Mouse (Mus musculus) liver, adult 2 months (tissue): ENCODE measurements at regions not wholly inside any gene's neighbourhood (a gene's known extent, or its start where the extent isn't known, plus 50 kb on each side); places are given as distances from the start of the nearest gene placed in this dataset.

Experiments used
- CTCF ChIP-seq: fragments of 200-500 bp; IDR thresholded peaks from 2 replicates; pipeline ENCODE4 v1.5.1; 2011; ENCODE audit warnings: low read depth, low read length, control low read depth
- POLR2A ChIP-seq: fragments of 200-500 bp; IDR thresholded peaks from 2 replicates; pipeline ENCODE4 v1.6.1; 2011; ENCODE audit warnings: low read length, control low read depth; ENCODE audit not compliant: insufficient read depth; ENCODE audit errors: extremely low read depth

DNA sequence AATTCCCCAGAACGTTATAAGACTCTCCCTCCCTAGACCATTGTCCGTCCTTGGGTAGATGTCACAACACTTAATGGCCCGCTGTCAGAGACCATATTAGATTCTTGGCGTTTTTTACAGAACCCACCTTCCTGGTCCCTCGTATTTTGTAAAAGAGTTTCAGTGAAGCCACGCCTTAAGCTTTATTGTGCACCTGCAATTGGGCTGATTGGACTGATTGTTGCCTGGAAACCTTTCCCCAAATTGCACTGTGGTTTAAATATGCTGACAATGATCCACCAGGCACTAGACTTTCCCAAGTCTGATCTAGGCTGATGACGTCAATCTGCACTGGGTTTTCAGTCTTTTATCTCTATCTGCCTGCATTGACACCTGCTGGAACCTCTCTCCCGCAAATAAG is 75.6 kb upstream of the Zdhhc17 start:
- TF ChIP-seq CTCF = no peak
- no peak for TF ChIP-seq POLR2A
